Mouse (Mus musculus): Measurements from ENCODE around the gene Slc26a5.

GRCm38 (mm10) chr5:21858653-21859052, 6.8 kb downstream of the Slc26a5 start:
- TF ChIP-seq TCF12 (IDR thresholded peaks at IDR 0.05; ENCODE audit: insufficient read depth, poor library complexity, severe bottlenecking): no peak
- no peak for TF ChIP-seq MAX (IDR thresholded peaks at IDR 0.05; ENCODE audit: low read depth)
- no peak for TF ChIP-seq POLR2A (IDR thresholded peaks at IDR 0.05; ENCODE audit: insufficient read length, low read depth)
- no peak for TF ChIP-seq POLR2AphosphoS2 (IDR thresholded peaks at IDR 0.05; ENCODE audit: insufficient read length, low read depth)
- TF ChIP-seq CEBPB (IDR thresholded peaks at IDR 0.05; ENCODE audit: insufficient read depth, poor library complexity, severe bottlenecking): no peak
- no peak for TF ChIP-seq E2F4 (IDR thresholded peaks at IDR 0.05; ENCODE audit: insufficient read depth)
- TF ChIP-seq USF1 (IDR thresholded peaks at IDR 0.05; ENCODE audit: low read depth): no peak
- no peak for TF ChIP-seq REST (IDR thresholded peaks at IDR 0.05; ENCODE audit: insufficient read depth, insufficient read length)

Data from myocyte (in vitro differentiated cells).